Mouse (Mus musculus) limb, embryonic 10.5 days (tissue): ENCODE results near the gene Ift52. TPM values are rescaled to one million over a fixed set of nuclear protein-coding genes. Genes with fewer than 3 reads are reported as not detected.

ENCODE experiments used
- DNase-seq: peaks from one replicate; pipeline ENCODE4 v3.0.0-alpha.2; 2017; ENCODE audit warnings: low spot score
- H3K27ac ChIP-seq: fragments of 300-500 bp; sonication (generic); 2 replicates; pipeline ENCODE4 v1.5.1; 2016; ENCODE audit warnings: mild to moderate bottlenecking
- H3K27me3 ChIP-seq: fragments of 300-500 bp; sonication (generic); 2 replicates; pipeline ENCODE4 v1.6.1; 2016; ENCODE audit warnings: low read depth, mild to moderate bottlenecking; ENCODE audit not compliant: poor library complexity, severe bottlenecking
- H3K36me3 ChIP-seq: fragments of 300-500 bp; sonication (generic); 2 replicates; pipeline ENCODE4 v1.6.1; 2016; ENCODE audit warnings: mild to moderate bottlenecking, moderate library complexity
- H3K4me1 ChIP-seq: fragments of 300-500 bp; sonication (generic); 2 replicates; pipeline ENCODE4 v1.6.1; 2016
- H3K4me3 ChIP-seq: fragments of 300-500 bp; sonication (generic); 2 replicates; pipeline ENCODE4 v1.5.1; 2016; ENCODE audit warnings: mild to moderate bottlenecking, moderate library complexity
- H3K9me3 ChIP-seq: fragments of 300-500 bp; sonication (generic); replicated peaks from 2 replicates; pipeline ENCODE4 v1.6.1; 2016; ENCODE audit warnings: mild to moderate bottlenecking
- WGBS: fragments of 180-500 bp; shearing (Covaris S2); methylation state at CpG from one replicate; pipeline ENCODE4 v1.1.7; 2016; 5-methylcytosine and 5-hydroxymethylcytosine counted together
- polyA plus RNA-seq: library from polyadenylated mRNA; unstranded; fragments of >200 nt; fragmentation: Nextera tagmentation; extraction: Ambion mirVana; gene quantifications from 2 replicates; pipeline ENCODE4 v1.2.1, GENCODE M21; 2016

Ift52 gene
- polyA plus RNA-seq, 1 experiment from 2014 or later: 51.5 TPM

- 87% methylated on average over 1 of the region's 1 CpGs for WGBS
- Histone ChIP-seq H3K36me3 (peaks cover 98% of the 10 kb centered on the region), H3K27me3 (no peaks in the 10 kb centered on the region), H3K9me3 (no peaks in the 10 kb centered on the region), H3K4me1 (no peaks in the 10 kb centered on the region), H3K27ac (no peak overlapping the region), H3K4me3 (no peak overlapping the region)
- DNase-seq: no peak
These were observed 50.1 kb downstream of the Ift52 start for GRCm38 (mm10) chr2:163067233-163067632.

- Histone ChIP-seq H3K27me3 (no peaks in the 10 kb centered on the region), H3K36me3 (peaks cover 96% of the 10 kb centered on the region), H3K4me3 (no peak overlapping the region), H3K27ac (no peak overlapping the region), H3K9me3 (no peaks in the 10 kb centered on the region), H3K4me1 (no peaks in the 10 kb centered on the region)
- DNase-seq: no peak
- 94% methylated on average over 3 of the region's 3 CpGs for WGBS
These were observed 53.1 kb downstream of the Ift52 start for GRCm38 (mm10) chr2:163070213-163070612.

- WGBS: 86% methylated on average over 3 of the region's 3 CpGs
- no peak overlapping the region for H3K4me3 ChIP-seq
- H3K4me1 ChIP-seq: no peaks in the 10 kb centered on the region
- H3K36me3 ChIP-seq: peaks cover 95% of the 10 kb centered on the region
- H3K9me3 ChIP-seq: no peaks in the 10 kb centered on the region
- no peak overlapping the region for H3K27ac ChIP-seq
- no peak for DNase-seq
- H3K27me3 ChIP-seq: no peaks in the 10 kb centered on the region
These were observed 54.4 kb downstream of the Ift52 start for GRCm38 (mm10) chr2:163071590-163071989.

- no peaks in the 10 kb centered on the region for H3K9me3 ChIP-seq
- H3K27me3 ChIP-seq: no peaks in the 10 kb centered on the region
- H3K36me3 ChIP-seq: peaks cover 95% of the 10 kb centered on the region
- no peaks in the 10 kb centered on the region for H3K4me1 ChIP-seq
- DNase-seq: no peak
- H3K4me3 ChIP-seq: no peak overlapping the region
- WGBS: 88% methylated on average over 9 of the region's 9 CpGs
- H3K27ac ChIP-seq: no peak overlapping the region
These were observed 56.0 kb downstream of the Ift52 start for GRCm38 (mm10) chr2:163073023-163073757.

- H3K4me3 ChIP-seq: no peak overlapping the region
- no peaks in the 10 kb centered on the region for H3K27me3 ChIP-seq
- peaks cover 95% of the 10 kb centered on the region for H3K36me3 ChIP-seq
- no peak for DNase-seq
- WGBS: 89% methylated on average over 7 of the region's 7 CpGs
- H3K27ac ChIP-seq: no peak overlapping the region
- no peaks in the 10 kb centered on the region for H3K4me1 ChIP-seq
- H3K9me3 ChIP-seq: no peaks in the 10 kb centered on the region
These were observed 56.9 kb downstream of the Ift52 start for GRCm38 (mm10) chr2:163074006-163074405.

- no peak overlapping the region for H3K4me3 ChIP-seq
- no peaks in the 10 kb centered on the region for H3K27me3 ChIP-seq
- 93% methylated on average over 12 of the region's 12 CpGs for WGBS
- H3K9me3 ChIP-seq: no peaks in the 10 kb centered on the region
- no peaks in the 10 kb centered on the region for H3K4me1 ChIP-seq
- DNase-seq: no peak
- peaks cover 97% of the 10 kb centered on the region for H3K36me3 ChIP-seq
- no peak overlapping the region for H3K27ac ChIP-seq
These were observed 57.7 kb downstream of the Ift52 start for GRCm38 (mm10) chr2:163074808-163075207.

GRCm38 (mm10) chr2:163075234-163075633 lies 58.1 kb downstream of the Ift52 start:
- no peak for DNase-seq
- H3K9me3 ChIP-seq: no peaks in the 10 kb centered on the region
- peaks cover 94% of the 10 kb centered on the region for H3K36me3 ChIP-seq
- WGBS: 87% methylated on average over 3 of the region's 3 CpGs
- no peak overlapping the region for H3K27ac ChIP-seq
- no peaks in the 10 kb centered on the region for H3K4me1 ChIP-seq
- no peak overlapping the region for H3K4me3 ChIP-seq
- no peaks in the 10 kb centered on the region for H3K27me3 ChIP-seq

- H3K27me3 ChIP-seq: no peaks in the 10 kb centered on the region
- no peaks in the 10 kb centered on the region for H3K9me3 ChIP-seq
- no peaks in the 10 kb centered on the region for H3K4me1 ChIP-seq
- peaks cover 90% of the 10 kb centered on the region for H3K36me3 ChIP-seq
- H3K4me3 ChIP-seq: no peak overlapping the region
- H3K27ac ChIP-seq: no peak overlapping the region
- DNase-seq: no peak
- WGBS: 93% methylated on average over 4 of the region's 4 CpGs
These were observed 61.9 kb downstream of the Ift52 start for GRCm38 (mm10) chr2:163079041-163079440.

GRCm38 (mm10) chr2:163082591-163082990 lies 65.4 kb downstream of the Ift52 start:
- WGBS: 70% methylated on average over 5 of the region's 5 CpGs
- Histone ChIP-seq H3K27ac (no peak overlapping the region), H3K4me3 (no peak overlapping the region), H3K36me3 (peaks cover 68% of the 10 kb centered on the region), H3K27me3 (no peaks in the 10 kb centered on the region), H3K4me1 (no peaks in the 10 kb centered on the region), H3K9me3 (no peaks in the 10 kb centered on the region)
- DNase-seq: no peak

GRCm38 (mm10) chr2:163084519-163084918 lies 67.4 kb downstream of the Ift52 start:
- DNase-seq: no peak
- H3K27ac ChIP-seq: no peak overlapping the region
- no peak overlapping the region for H3K4me3 ChIP-seq
- H3K27me3 ChIP-seq: no peaks in the 10 kb centered on the region
- no peaks in the 10 kb centered on the region for H3K4me1 ChIP-seq
- no peaks in the 10 kb centered on the region for H3K9me3 ChIP-seq
- WGBS: 92% methylated on average over 3 of the region's 3 CpGs
- H3K36me3 ChIP-seq: peaks cover 49% of the 10 kb centered on the region

- no peak overlapping the region for H3K27ac ChIP-seq
- no peaks in the 10 kb centered on the region for H3K27me3 ChIP-seq
- H3K4me3 ChIP-seq: no peak overlapping the region
- H3K9me3 ChIP-seq: no peaks in the 10 kb centered on the region
- DNase-seq: no peak
- H3K4me1 ChIP-seq: no peaks in the 10 kb centered on the region
- WGBS: 83% methylated on average over 6 of the region's 6 CpGs
- peaks cover 44% of the 10 kb centered on the region for H3K36me3 ChIP-seq
These were observed 67.9 kb downstream of the Ift52 start for GRCm38 (mm10) chr2:163085047-163085446.

- Histone ChIP-seq H3K4me3 (no peak overlapping the region), H3K27ac (no peak overlapping the region), H3K4me1 (no peaks in the 10 kb centered on the region), H3K27me3 (no peaks in the 10 kb centered on the region), H3K9me3 (no peaks in the 10 kb centered on the region), H3K36me3 (peaks cover 32% of the 10 kb centered on the region)
- 89% methylated on average over 8 of the region's 8 CpGs for WGBS
- no peak for DNase-seq
These were observed 69.4 kb downstream of the Ift52 start for GRCm38 (mm10) chr2:163086561-163086960.

GRCm38 (mm10) chr2:163087728-163088127 lies 70.6 kb downstream of the Ift52 start, which contains the start of gene Gtsf1l:
Gtsf1l (minus strand) TSS chr2:163087855.
- Histone ChIP-seq H3K4me1 (no peaks in the 10 kb centered on the region), H3K4me3 (no peak within 1 kb of the TSS), H3K36me3 (peaks cover 22% of the 10 kb centered on the region), H3K27ac (no peak within 1 kb of the TSS), H3K27me3 (no peaks in the 10 kb centered on the region), H3K9me3 (no peaks in the 10 kb centered on the region)
- WGBS: 91% methylated on average over 9 of the region's 9 CpGs
- DNase-seq: no peak
